In the genomic region with DNA sequence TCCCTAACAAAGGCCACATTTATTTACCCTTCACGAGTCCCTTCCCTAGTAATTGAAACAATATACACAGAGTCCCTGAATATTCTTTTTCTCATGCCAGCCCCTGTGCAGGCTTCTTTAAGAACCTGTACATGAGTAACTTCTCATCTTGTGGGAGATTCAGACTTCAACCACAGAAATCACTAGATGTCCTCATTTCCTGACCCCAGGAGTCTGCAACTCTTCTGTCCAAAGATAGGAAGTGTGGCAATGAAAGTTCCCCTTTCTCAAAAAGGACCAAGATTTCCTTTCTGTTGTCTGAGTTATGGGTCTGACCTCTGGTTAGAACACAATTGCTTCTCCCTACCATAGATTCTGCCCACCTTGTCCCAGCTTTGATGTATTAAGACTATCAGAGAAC, we compare ENCODE assay signal across 25 mouse cellular contexts. TPM values are rescaled to one million over a fixed set of nuclear protein-coding genes. Genes with fewer than 3 reads are reported as not detected.
DNase-seq lines count a peak whose midpoint lies in the region; ATAC-seq and TF ChIP-seq lines count a peak whose summit lies in the region.
"Had no signal": no experiment of that assay in that cellular context is flagged by ENCODE, and none has a peak within 500 bp of the region (broad histone marks: within the 10 kb centered on the region; RNA-seq: fewer than 3 reads in every experiment).

No protein-coding gene starts in this region.

- no peaks in the 10 kb centered on the region for H3K4me1 ChIP-seq in liver, postnatal 0 days (ENCODE audit: insufficient read depth)
- no peaks in the 10 kb centered on the region for H3K4me1 ChIP-seq in kidney, embryonic 14.5 days (ENCODE audit: control insufficient read depth, insufficient read depth, low read length)
- H3K4me1 ChIP-seq: forebrain, embryonic 13.5 days; heart, embryonic 10.5 days; hindbrain, embryonic 15.5 days; intestine, embryonic 15.5 days; liver, embryonic 15.5 days; megakaryocyte, embryonic 14.5 days; midbrain, embryonic 15.5 days had no signal

- DNase-seq in heart, adult 9 months (ENCODE audit: low spot score in 2 of 2), result peak; percentile 16 to 30
- no peak for DNase-seq in heart, postnatal 25 days (ENCODE audit: low spot score)
- DNase-seq in liver, postnatal 0 days, result no peak
- DNase-seq in liver, result no peak
- DNase-seq in thymus, postnatal 4 days, result no peak
- DNase-seq: adrenal gland, postnatal 25 days; cerebellum, adult 8-10 months; gastrocnemius, postnatal 10 days had no signal

- H3K27me3 ChIP-seq in liver, postnatal 0 days (ENCODE audit: insufficient read depth, low read length), result no peaks in the 10 kb centered on the region
- H3K27me3 ChIP-seq in kidney, embryonic 14.5 days (ENCODE audit: control insufficient read depth, insufficient read depth, low read length), result no peaks in the 10 kb centered on the region
- H3K27me3 ChIP-seq: forebrain, embryonic 13.5 days; hindbrain, embryonic 15.5 days; intestine, embryonic 15.5 days; liver, embryonic 15.5 days; midbrain, embryonic 15.5 days had no signal

- no peaks in the 10 kb centered on the region for H3K36me3 ChIP-seq in liver, postnatal 0 days (replicated peaks; ENCODE audit: insufficient read depth, low read length)
- no peaks in the 10 kb centered on the region for H3K36me3 ChIP-seq in kidney, embryonic 14.5 days (ENCODE audit: control insufficient read depth, insufficient read depth, low read length)
- H3K36me3 ChIP-seq: heart, embryonic 10.5 days; hindbrain, embryonic 15.5 days; intestine, embryonic 15.5 days; liver, embryonic 15.5 days; midbrain, embryonic 15.5 days had no signal

- 42% methylated on average over 1 of the region's 1 CpGs for WGBS in liver, postnatal 0 days (ENCODE audit: insufficient replicate concordance)
- 88% methylated on average over 1 of the region's 1 CpGs for WGBS in kidney, embryonic 14.5 days

- no peak overlapping the region for H3K9ac ChIP-seq in liver, postnatal 0 days (replicated peaks)
- no peak overlapping the region for H3K9ac ChIP-seq in kidney, embryonic 14.5 days (ENCODE audit: low read depth, low read length)
- H3K9ac ChIP-seq: forebrain, embryonic 13.5 days; hindbrain, embryonic 15.5 days; intestine, embryonic 15.5 days; liver, embryonic 15.5 days; midbrain, embryonic 15.5 days had no signal

- TF ChIP-seq CTCF in liver, postnatal 0 days (IDR thresholded peaks at IDR 0.05; ENCODE audit: low read depth), result no peak

- 0 out of 2 replicates have a peak, but pooled peaks have one; percentile 33 for ATAC-seq in liver, postnatal 0 days
- peak; percentile 85 for ATAC-seq in common myeloid progenitor, adult 5-6 weeks (replicated peaks; ENCODE audit: low read depth, poor library complexity, severe bottlenecking)
- ATAC-seq in monocyte, adult 5-6 weeks (replicated peaks; ENCODE audit: insufficient number of reproducible peaks, low FRiP score, low TSS enrichment, poor library complexity, severe bottlenecking), result peak; percentile 81
- ATAC-seq in kidney, embryonic 14.5 days (ENCODE audit: low FRiP score, low TSS enrichment), result no peak
- ATAC-seq: forebrain, embryonic 13.5 days; intestine, embryonic 15.5 days; midbrain, embryonic 15.5 days had no signal

- H3K4me2 ChIP-seq in liver, postnatal 0 days (ENCODE audit: low read depth, low read length), result no peak overlapping the region; the same call in 1 of the 2 replicates
- H3K4me2 ChIP-seq in kidney, embryonic 14.5 days (replicated peaks; ENCODE audit: low read depth, low read length), result no peak overlapping the region
- H3K4me2 ChIP-seq: forebrain, embryonic 13.5 days; hindbrain, embryonic 15.5 days; intestine, embryonic 15.5 days; liver, embryonic 15.5 days; midbrain, embryonic 15.5 days had no signal

- intact Hi-C loops in heart, postnatal 25 days (cut with DNase I), result no loop called here

- H3K4me3 ChIP-seq in liver, postnatal 0 days (ENCODE audit: low read depth, low read length), result no peak overlapping the region
- H3K4me3 ChIP-seq in kidney, embryonic 14.5 days (ENCODE audit: low read length), result no peak overlapping the region
- H3K4me3 ChIP-seq: forebrain, embryonic 13.5 days; heart, embryonic 10.5 days; hindbrain, embryonic 15.5 days; intestine, embryonic 15.5 days; layer of hippocampus, adult 2 months; liver, embryonic 15.5 days; megakaryocyte, embryonic 14.5 days; midbrain, embryonic 15.5 days had no signal

- peak; percentile 34; the same call in 1 of the 2 replicates for TF ChIP-seq EP300 in liver, postnatal 0 days (IDR thresholded peaks at IDR 0.05; ENCODE audit: low read depth)

- H3K27ac ChIP-seq in liver, postnatal 0 days (ENCODE audit: low read depth), result no peak overlapping the region
- no peak overlapping the region for H3K27ac ChIP-seq in kidney, embryonic 14.5 days (ENCODE audit: low read depth, low read length)
- H3K27ac ChIP-seq: forebrain, embryonic 13.5 days; heart, embryonic 10.5 days; hindbrain, embryonic 15.5 days; intestine, embryonic 15.5 days; layer of hippocampus, adult 2 months; liver, embryonic 15.5 days; midbrain, embryonic 15.5 days had no signal

- H3K9me3 ChIP-seq in liver, postnatal 0 days (ENCODE audit: low read length), result no peaks in the 10 kb centered on the region
- no peaks in the 10 kb centered on the region for H3K9me3 ChIP-seq in kidney, embryonic 14.5 days (ENCODE audit: control insufficient read depth, low read length)
- H3K9me3 ChIP-seq: forebrain, embryonic 13.5 days; heart, embryonic 10.5 days; hindbrain, embryonic 15.5 days; intestine, embryonic 15.5 days; liver, embryonic 15.5 days; megakaryocyte, embryonic 14.5 days; midbrain, embryonic 15.5 days had no signal

RNA-seq across cellular contexts. Expression of a gene that starts 7.0 kb away (rescaled TPM):
- not detected for total RNA-seq in heart, postnatal 25 days (2021)
- polyA plus RNA-seq in liver, postnatal 0 days (2015; fragmentation: Nextera tagmentation; extraction: Ambion mirVana), result not detected in 2 replicates
- not detected in 2 replicates for total RNA-seq in common myeloid progenitor, adult 5-6 weeks (2017)
- 0.57 TPM in 1 of 3 replicates, not detected in the others for total RNA-seq in monocyte, adult 5-6 weeks (2017)
- polyA plus RNA-seq in kidney, embryonic 14.5 days (2014; fragmentation: Nextera tagmentation; extraction: Ambion mirVana), result not detected in 2 replicates
- total RNA-seq: adrenal gland, postnatal 25 days; gastrocnemius, postnatal 10 days; layer of hippocampus, adult 2 months had no signal
- polyA plus RNA-seq: embryonic facial prominence, embryonic 11.5 days; forebrain, embryonic 13.5 days; heart, embryonic 10.5 days; heart, postnatal 0 days; hindbrain, embryonic 15.5 days; intestine, embryonic 15.5 days; kidney, embryonic 16.5 days; liver, embryonic 15.5 days; midbrain, embryonic 15.5 days; stomach, embryonic 16.5 days had no signal

RNA-seq across cellular contexts. Expression of a gene that starts 9.3 kb away (rescaled TPM):
- 1 to 10 TPM; 1.1 to 1.6 TPM for total RNA-seq in heart, postnatal 25 days (2021)
- 9.7 and 12.0 TPM in 2 replicates for polyA plus RNA-seq in liver, postnatal 0 days (2015; fragmentation: Nextera tagmentation; extraction: Ambion mirVana)
- total RNA-seq in common myeloid progenitor, adult 5-6 weeks (2017), result 4.2 and 6.4 TPM in 2 replicates
- total RNA-seq in monocyte, adult 5-6 weeks (2017), result 0.19 to 1.5 TPM (median 0.67 TPM) in 3 replicates
- 0.34 and 0.43 TPM in 2 replicates for polyA plus RNA-seq in kidney, embryonic 14.5 days (2014; fragmentation: Nextera tagmentation; extraction: Ambion mirVana)

RNA-seq across cellular contexts. Expression of a gene that starts 21.5 kb away (rescaled TPM):
- total RNA-seq in heart, postnatal 25 days (2021), result not detected
- polyA plus RNA-seq in liver, postnatal 0 days (2015; fragmentation: Nextera tagmentation; extraction: Ambion mirVana), result not detected in 2 replicates
- total RNA-seq in common myeloid progenitor, adult 5-6 weeks (2017), result not detected in 2 replicates
- not detected in 3 replicates for total RNA-seq in monocyte, adult 5-6 weeks (2017)
- polyA plus RNA-seq in kidney, embryonic 14.5 days (2014; fragmentation: Nextera tagmentation; extraction: Ambion mirVana), result 0.07 TPM in 1 of 2 replicates, not detected in the other
- total RNA-seq: adrenal gland, postnatal 25 days; gastrocnemius, postnatal 10 days; layer of hippocampus, adult 2 months had no signal
- polyA plus RNA-seq: frontal cortex, adult 2 months; heart, embryonic 10.5 days; liver, embryonic 15.5 days had no signal

RNA-seq across cellular contexts. Expression of a gene that starts 36.8 kb away (rescaled TPM):
- not detected for total RNA-seq in heart, postnatal 25 days (2021)
- polyA plus RNA-seq in liver, postnatal 0 days (2015; fragmentation: Nextera tagmentation; extraction: Ambion mirVana), result not detected in 2 replicates
- not detected in 2 replicates for total RNA-seq in common myeloid progenitor, adult 5-6 weeks (2017)
- not detected in 3 replicates for total RNA-seq in monocyte, adult 5-6 weeks (2017)
- not detected in 2 replicates for polyA plus RNA-seq in kidney, embryonic 14.5 days (2014; fragmentation: Nextera tagmentation; extraction: Ambion mirVana)
- total RNA-seq: adrenal gland, postnatal 25 days; gastrocnemius, postnatal 10 days; layer of hippocampus, adult 2 months had no signal
- polyA plus RNA-seq: embryonic facial prominence, embryonic 11.5 days; forebrain, embryonic 13.5 days; frontal cortex, adult 2 months; heart, embryonic 10.5 days; heart, postnatal 0 days; hindbrain, embryonic 15.5 days; intestine, embryonic 15.5 days; kidney, embryonic 16.5 days; limb, embryonic 11.5 days; liver, embryonic 15.5 days; midbrain, embryonic 15.5 days; stomach, embryonic 16.5 days had no signal

RNA-seq across cellular contexts. Expression of a gene that starts 52.3 kb away (rescaled TPM):
- under 1 TPM; 0.36 to 0.45 TPM for total RNA-seq in heart, postnatal 25 days (2021)
- 2.4 and 3.1 TPM in 2 replicates for polyA plus RNA-seq in liver, postnatal 0 days (2015; fragmentation: Nextera tagmentation; extraction: Ambion mirVana)
- total RNA-seq in common myeloid progenitor, adult 5-6 weeks (2017), result 0.14 and 1.1 TPM in 2 replicates
- total RNA-seq in monocyte, adult 5-6 weeks (2017), result not detected in 3 replicates
- polyA plus RNA-seq in kidney, embryonic 14.5 days (2014; fragmentation: Nextera tagmentation; extraction: Ambion mirVana), result 0.40 and 1.4 TPM in 2 replicates
- total RNA-seq: layer of hippocampus, adult 2 months had no signal
- polyA plus RNA-seq: embryonic facial prominence, embryonic 11.5 days; limb, embryonic 11.5 days had no signal

Comparison
In these comparisons a context has a peak if more than half of its experiments do, and no peak if none do; other contexts are left out.
1. DNase-seq: peak in heart, adult 9 months (2 of 2); none in heart, postnatal 25 days (single experiment), liver, postnatal 0 days (single experiment), liver (single experiment) and thymus, postnatal 4 days (single experiment).